Mouse (Mus musculus) stomach, postnatal 0 days (tissue): ENCODE results near the gene Oas1f. TPM values are rescaled to one million over a fixed set of nuclear protein-coding genes. Genes with fewer than 3 reads are reported as not detected.
A peak's percentile ranks its signal among the peaks of the same experiment; 100 is the strongest.
"Not testable (repeated sequence)": the region's sequence is repeated elsewhere in the genome, so short reads cannot be mapped to it uniquely, and the experiment has no call there.

Experiments used
- ATAC-seq: fragments of 200-750 bp; cut with Nextera tagmentation; 2 replicates; pipeline ENCODE4 v1.8.0; 2017; ENCODE audit not compliant: low FRiP score, low TSS enrichment
- DNase-seq: peaks from one replicate; pipeline ENCODE4 v3.0.0-alpha.2; 2016; ENCODE audit warnings: low spot score
- H3K27ac ChIP-seq: fragments of 300-500 bp; sonication (generic); replicated peaks from 2 replicates; pipeline ENCODE4 v1.5.1; 2014; ENCODE audit warnings: mild to moderate bottlenecking, control low read depth
- H3K27me3 ChIP-seq: fragments of 300-500 bp; sonication (generic); 2 replicates; pipeline ENCODE4 v1.6.1; 2014; ENCODE audit warnings: low read length; ENCODE audit not compliant: control insufficient read depth, insufficient read depth
- H3K36me3 ChIP-seq: fragments of 300-500 bp; sonication (generic); 2 replicates; pipeline ENCODE4 v1.6.1; 2014; ENCODE audit warnings: low read length, mixed read lengths; ENCODE audit not compliant: control insufficient read depth, insufficient read depth
- H3K4me1 ChIP-seq: fragments of 300-500 bp; sonication (generic); replicated peaks from 2 replicates; pipeline ENCODE4 v1.6.1; 2014; ENCODE audit warnings: antibody characterized with exemption; ENCODE audit not compliant: control insufficient read depth, insufficient read depth
- H3K4me2 ChIP-seq: fragments of 300-500 bp; sonication (generic); replicated peaks from 2 replicates; pipeline ENCODE4 v1.6.1; 2014; ENCODE audit warnings: low read depth, mild to moderate bottlenecking, control low read depth, moderate library complexity
- H3K4me3 ChIP-seq: fragments of 300-500 bp; sonication (generic); 2 replicates; pipeline ENCODE4 v1.5.1; 2014; ENCODE audit warnings: low read depth, low read length, control low read depth
- H3K9ac ChIP-seq: fragments of 300-500 bp; sonication (generic); 2 replicates; pipeline ENCODE4 v1.6.1; 2014; ENCODE audit warnings: mild to moderate bottlenecking, low read length, control low read depth, mixed read lengths
- H3K9me3 ChIP-seq: fragments of 300-500 bp; sonication (generic); 2 replicates; pipeline ENCODE4 v1.6.1; 2016; ENCODE audit warnings: low read length; ENCODE audit not compliant: control insufficient read depth
- CTCF ChIP-seq: IDR thresholded peaks from 2 replicates; pipeline ENCODE4 v1.5.1; 2016; ENCODE audit warnings: antibody characterized with exemption, low read depth, mild to moderate bottlenecking, moderate library complexity
- EP300 ChIP-seq: optimal IDR thresholded peaks from 2 replicates; pipeline ENCODE3; 2016; ENCODE audit warnings: antibody characterized with exemption
- WGBS: fragments of 180-500 bp; shearing (Covaris S2); extraction: QIAGEN DNeasy Blood & Tissue Kit; methylation state at CpG from one replicate; pipeline ENCODE4 v1.1.7; 2014; 5-methylcytosine and 5-hydroxymethylcytosine counted together
- polyA plus RNA-seq: library from polyadenylated mRNA; unstranded; fragments of >200 nt; fragmentation: Nextera tagmentation; extraction: Ambion mirVana; gene quantifications from 2 replicates; pipeline ENCODE4 v1.2.1, GENCODE M21; 2015

Gene Oas1f
- polyA plus RNA-seq, 1 experiment from 2014 or later: not detected

DNA sequence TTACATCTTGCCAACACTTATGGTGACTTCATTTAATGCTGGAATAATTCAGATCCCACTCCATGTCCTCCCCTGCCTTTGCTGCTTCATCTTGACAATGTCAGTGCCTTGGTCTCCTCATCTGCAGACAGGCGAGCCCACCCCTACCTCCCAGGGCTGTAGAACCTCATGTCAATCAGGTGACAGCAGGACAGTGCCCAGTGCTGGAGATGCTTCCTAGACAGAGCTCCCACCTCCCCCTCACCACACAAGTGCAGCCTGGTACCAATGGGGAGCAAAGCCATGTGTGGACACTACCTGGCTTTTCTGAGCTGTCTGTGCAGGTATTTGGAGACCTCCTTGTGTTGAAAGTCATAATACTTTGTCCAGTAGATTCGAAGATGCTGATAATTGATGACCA is 31.6 kb downstream of the Oas1f start:
- ATAC-seq, H3K4me2 ChIP-seq, DNase-seq, H3K9ac ChIP-seq, H3K27me3 ChIP-seq, H3K9me3 ChIP-seq, H3K36me3 ChIP-seq, H3K27ac ChIP-seq, H3K4me3 ChIP-seq, H3K4me1 ChIP-seq: not testable (repeated sequence)
- 74% methylated on average over 2 of the region's 2 CpGs for WGBS

DNA sequence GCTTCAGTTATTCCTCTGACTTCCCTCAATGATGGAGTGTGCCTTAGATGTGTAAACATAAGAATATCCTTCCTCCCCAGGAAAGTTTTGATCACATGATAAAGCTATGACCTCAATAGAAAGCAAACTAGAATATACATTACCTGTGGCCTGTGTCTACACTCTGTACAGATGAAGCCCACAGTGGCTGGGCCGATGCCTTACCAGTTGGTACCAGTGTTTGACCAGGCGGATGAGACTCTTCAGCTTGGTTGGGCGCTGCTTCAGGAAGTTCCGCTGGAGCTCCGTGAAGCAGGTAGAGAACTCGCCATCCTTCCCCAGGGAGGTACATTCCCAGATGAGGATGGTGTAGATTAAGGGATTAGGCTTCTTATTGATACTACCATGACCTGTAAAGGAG is 34.5 kb downstream of the Oas1f start:
- H3K27me3 ChIP-seq, H3K4me2 ChIP-seq, H3K9ac ChIP-seq, H3K4me3 ChIP-seq, H3K9me3 ChIP-seq, H3K36me3 ChIP-seq, ATAC-seq, H3K27ac ChIP-seq, DNase-seq, H3K4me1 ChIP-seq: not testable (repeated sequence)
- 91% methylated on average over 6 of the region's 6 CpGs for WGBS

DNA sequence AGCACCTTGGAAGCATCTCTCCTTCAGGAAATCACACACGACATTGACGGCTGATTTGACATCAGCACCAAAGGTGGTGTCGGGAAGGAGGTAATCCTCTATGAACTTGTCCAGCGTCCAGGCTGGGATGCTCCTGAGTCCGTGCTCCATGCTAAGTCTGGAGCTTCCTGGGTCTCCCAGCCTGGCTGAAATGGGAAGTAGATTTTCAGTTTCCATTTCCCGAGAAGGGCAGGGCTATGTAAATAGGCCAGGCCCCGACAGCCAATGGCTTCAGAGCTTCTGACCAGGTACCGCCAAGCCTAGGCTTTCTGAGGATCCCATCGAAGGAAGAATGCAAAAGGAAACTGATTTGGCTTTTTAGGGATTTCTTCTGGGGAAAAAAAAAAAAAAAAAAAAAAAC is 40.2 kb downstream of the Oas1f start, which contains the start of gene Oas1g:
TSS of gene Oas1g (minus strand) at position 201 of the 400 bp plus-strand sequence.
- not testable (repeated sequence) for H3K27ac ChIP-seq, H3K4me3 ChIP-seq, H3K36me3 ChIP-seq, H3K4me2 ChIP-seq, H3K9me3 ChIP-seq, H3K9ac ChIP-seq, H3K4me1 ChIP-seq, H3K27me3 ChIP-seq
- DNase-seq: peak; percentile 38
- 18% methylated on average over 6 of the region's 9 CpGs for WGBS
- peak; percentile 77 for ATAC-seq

DNA sequence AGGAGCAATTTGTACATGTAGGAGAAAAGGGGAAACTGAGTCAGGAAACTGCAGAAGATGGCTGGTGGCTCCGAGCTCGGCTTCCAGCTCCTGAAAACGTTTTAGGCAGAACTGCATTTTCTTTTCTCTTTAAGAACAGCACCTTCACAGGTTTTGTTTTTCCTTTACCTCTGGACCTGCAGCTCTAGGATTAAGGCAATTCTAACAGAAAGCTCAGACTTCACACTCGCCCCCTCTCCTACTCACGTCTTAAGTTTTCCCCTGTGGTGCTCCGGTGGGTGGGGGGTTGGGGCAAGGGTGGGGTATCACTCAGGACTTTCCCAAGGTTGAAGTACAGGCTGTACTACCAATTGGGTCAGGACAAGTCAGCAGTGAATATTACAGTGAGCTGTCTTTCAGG is 40.7 kb downstream of the Oas1f start:
- Histone ChIP-seq H3K4me3 (no peak overlapping the region), H3K9ac (no peak overlapping the region), H3K27me3 (no peaks in the 10 kb centered on the region), H3K27ac (no peak overlapping the region), H3K36me3 (no peaks in the 10 kb centered on the region), H3K4me2 (no peak overlapping the region), H3K4me1 (no peaks in the 10 kb centered on the region), H3K9me3 (no peaks in the 10 kb centered on the region)
- WGBS: 41% methylated on average over 6 of the region's 6 CpGs
- DNase-seq (no peak), ATAC-seq (no peak)
- no peak for TF ChIP-seq EP300
- TF ChIP-seq CTCF: no peak

DNA sequence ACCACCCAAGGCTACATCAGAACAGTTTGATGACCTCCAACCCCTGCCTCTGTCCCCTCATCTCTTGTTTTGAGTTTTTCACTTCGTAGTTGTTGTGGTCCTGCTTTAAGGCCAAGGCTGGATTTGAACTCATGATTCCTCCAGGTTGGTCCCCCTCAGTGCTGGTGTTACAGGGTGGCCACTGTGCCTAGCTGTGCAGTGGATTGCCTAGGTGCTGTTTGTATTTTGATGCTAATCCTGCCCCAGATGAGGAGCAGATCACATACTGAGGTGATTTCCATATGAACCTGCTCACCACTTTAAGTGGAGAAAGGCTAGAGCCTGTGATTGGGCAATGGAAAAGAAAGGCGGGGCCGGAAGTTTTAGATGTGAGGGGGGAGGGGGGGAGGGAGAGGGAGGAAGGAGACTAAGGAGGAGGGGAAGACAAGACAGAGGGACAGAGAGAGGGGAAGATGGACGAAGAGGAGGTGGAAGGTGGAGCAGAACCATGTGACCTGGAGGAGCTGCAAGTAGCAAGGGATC is 41.2 kb downstream of the Oas1f start:
- not testable (repeated sequence) for H3K4me2 ChIP-seq, H3K9me3 ChIP-seq, H3K4me3 ChIP-seq, H3K4me1 ChIP-seq, H3K36me3 ChIP-seq, H3K27ac ChIP-seq, DNase-seq, H3K9ac ChIP-seq, H3K27me3 ChIP-seq, ATAC-seq
- WGBS: 37% methylated on average over 4 of the region's 4 CpGs

DNA sequence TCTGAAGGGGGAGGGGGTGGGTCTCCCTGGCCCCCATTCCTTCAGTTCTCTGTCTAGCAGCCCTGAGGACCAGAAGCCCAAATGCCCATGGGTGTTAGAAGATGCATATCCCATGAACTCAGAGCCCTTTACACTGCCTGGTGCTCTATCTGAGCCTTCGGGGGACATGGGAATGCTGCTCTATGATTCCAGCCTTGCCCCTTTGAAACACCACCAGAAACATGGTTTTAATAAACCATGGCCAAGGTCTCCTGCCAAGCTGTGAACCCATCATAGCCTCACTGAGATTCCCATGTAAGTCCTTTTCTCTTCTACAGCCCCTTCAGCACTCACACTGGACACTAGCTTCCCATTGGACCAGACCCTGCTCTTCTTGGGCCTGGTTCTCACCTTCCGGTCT is 42.9 kb downstream of the Oas1f start:
- no peaks in the 10 kb centered on the region for H3K36me3 ChIP-seq
- no peak overlapping the region for H3K9ac ChIP-seq
- DNase-seq (peak; percentile 2), ATAC-seq (no peak)
- 74% methylated on average over 2 of the region's 2 CpGs for WGBS
- H3K27ac ChIP-seq: no peak overlapping the region
- TF ChIP-seq CTCF: no peak
- TF ChIP-seq EP300: no peak
- H3K4me2 ChIP-seq: no peak overlapping the region
- H3K9me3 ChIP-seq: no peaks in the 10 kb centered on the region
- no peak overlapping the region for H3K4me3 ChIP-seq
- no peaks in the 10 kb centered on the region for H3K4me1 ChIP-seq
- H3K27me3 ChIP-seq: no peaks in the 10 kb centered on the region

DNA sequence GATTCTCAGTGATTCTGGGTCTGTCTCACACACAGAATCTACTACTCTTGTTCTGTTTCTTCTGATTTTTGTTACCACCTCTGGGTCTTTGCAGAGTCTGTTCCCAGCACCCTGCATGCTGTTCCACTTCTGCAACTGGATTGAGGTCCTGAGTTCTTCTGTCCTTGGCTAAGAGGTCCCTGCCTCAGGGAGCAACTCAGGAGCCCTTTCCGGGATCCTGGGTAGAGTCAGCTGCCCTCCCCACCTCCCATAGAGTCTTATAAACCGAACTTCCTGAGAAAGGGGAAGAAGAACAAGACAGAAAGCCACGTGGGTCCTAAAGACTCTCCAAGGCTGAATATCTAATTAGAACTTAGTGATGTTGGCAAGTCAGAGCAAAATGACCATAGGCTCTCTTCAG is 43.8 kb downstream of the Oas1f start:
- DNase-seq (no peak), ATAC-seq (no peak)
- TF ChIP-seq CTCF (no peak), EP300 (no peak)
- H3K36me3 ChIP-seq: no peaks in the 10 kb centered on the region
- H3K4me1 ChIP-seq: no peaks in the 10 kb centered on the region
- H3K27ac ChIP-seq: no peak overlapping the region
- no peaks in the 10 kb centered on the region for H3K9me3 ChIP-seq
- no peak overlapping the region for H3K9ac ChIP-seq
- no peak overlapping the region for H3K4me2 ChIP-seq
- no peaks in the 10 kb centered on the region for H3K27me3 ChIP-seq
- WGBS: 47% methylated on average over 3 of the region's 3 CpGs
- H3K4me3 ChIP-seq: no peak overlapping the region

DNA sequence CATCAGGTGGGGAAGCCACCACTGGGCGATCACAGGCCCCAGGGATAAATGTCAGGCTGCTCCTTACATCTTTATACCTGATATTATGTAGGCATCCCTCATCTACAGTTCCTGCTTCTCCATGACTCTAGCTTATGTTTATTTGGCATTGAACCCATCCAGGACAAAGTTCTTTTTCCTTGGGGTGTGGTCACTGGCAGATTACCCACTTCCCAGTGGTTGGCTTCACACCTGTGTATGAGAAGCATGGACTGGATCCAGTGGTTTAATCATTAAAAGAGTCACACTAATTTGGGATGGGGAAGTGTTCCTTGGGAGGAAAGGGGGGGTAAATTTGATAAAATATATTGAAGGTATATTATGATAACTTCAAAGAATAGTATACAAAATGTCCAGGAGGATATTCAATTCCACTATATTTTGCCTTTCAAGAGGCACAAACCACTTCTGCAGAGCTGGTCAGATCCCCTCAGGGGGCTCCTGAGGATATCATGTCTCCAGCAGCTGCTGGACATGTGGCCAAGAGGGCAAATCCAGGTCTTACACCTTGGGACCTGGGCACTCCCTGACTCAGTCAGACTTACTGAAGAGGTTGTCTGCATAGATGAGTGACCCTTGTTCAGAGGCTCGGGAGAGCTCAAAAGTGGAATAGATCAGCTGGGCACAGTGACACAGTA is 44.5 kb downstream of the Oas1f start:
- H3K4me3 ChIP-seq, H3K36me3 ChIP-seq, H3K4me2 ChIP-seq, H3K27ac ChIP-seq, H3K4me1 ChIP-seq, H3K27me3 ChIP-seq, H3K9me3 ChIP-seq, H3K9ac ChIP-seq, ATAC-seq: not testable (repeated sequence)
- 70% methylated on average over 2 of the region's 2 CpGs for WGBS
- peak; percentile 6 for DNase-seq
